Mouse (Mus musculus) right cerebral cortex, adult 2 months (tissue): ENCODE measurements around the gene Arhgap40.

Experiments
- DNase-seq, 2 experiments: peaks; one replicate each; pipeline ENCODE4 v3.0.0; 2021 to 2022; ENCODE audit warnings: low spot score in 2 of 2

Gene Arhgap40

GRCm38 (mm10) chr2:158550067-158550466, 37.5 kb downstream of the Arhgap40 start:
- DNase-seq: peak; percentile 83 to 87

GRCm38 (mm10) chr2:158554366-158554765, 41.8 kb downstream of the Arhgap40 start:
- no peak for DNase-seq

- DNase-seq: no peak
These were observed 42.7 kb downstream of the Arhgap40 start for GRCm38 (mm10) chr2:158555252-158555651.

- no peak for DNase-seq
These were observed 43.2 kb downstream of the Arhgap40 start for GRCm38 (mm10) chr2:158555812-158556211.

DNA sequence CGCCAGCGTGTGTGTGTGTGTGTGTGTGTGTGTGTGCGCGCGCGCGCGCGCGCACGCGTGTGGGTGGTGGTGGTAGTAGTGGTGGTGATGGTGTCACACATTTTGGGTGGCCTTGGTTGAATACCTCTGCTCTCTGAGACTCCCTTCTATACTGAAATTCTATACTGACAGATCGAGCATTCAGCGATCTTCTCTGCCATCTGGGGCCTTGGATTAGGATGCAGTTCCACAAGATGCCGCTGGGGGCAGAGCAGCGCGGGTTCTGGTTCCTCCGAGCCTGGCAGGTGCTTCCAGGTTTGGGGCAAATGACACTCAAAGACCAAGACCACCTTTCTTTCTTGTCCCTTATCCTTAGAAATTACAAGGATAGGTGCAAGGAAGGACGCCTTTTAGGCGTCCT, 43.6 kb downstream of the Arhgap40 start:
- DNase-seq: peak; percentile 83 to 91

- no peak for DNase-seq
These were observed 44.2 kb downstream of the Arhgap40 start for GRCm38 (mm10) chr2:158556750-158557149.

DNA sequence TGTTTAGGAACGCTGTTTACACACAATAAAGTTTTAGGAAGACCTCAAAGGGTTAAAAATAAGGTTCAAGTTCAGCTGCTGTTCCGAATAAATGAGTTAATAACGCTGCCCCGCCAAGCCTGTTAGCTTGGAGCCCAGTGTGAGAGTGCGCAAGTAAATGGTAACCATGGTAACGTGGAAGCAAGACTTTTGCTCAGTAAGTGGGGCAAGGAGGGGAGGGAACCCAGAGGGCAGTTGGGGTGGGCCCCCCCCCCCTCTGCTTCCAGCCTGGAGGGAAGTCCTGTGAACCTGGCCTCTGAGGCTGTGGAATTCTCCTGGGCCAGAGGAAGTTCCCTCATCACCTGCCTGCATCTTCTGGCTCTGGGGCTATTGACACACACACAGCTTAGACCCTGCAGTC, 47.3 kb downstream of the Arhgap40 start:
- no peak for DNase-seq

GRCm38 (mm10) chr2:158560801-158561200, 48.2 kb downstream of the Arhgap40 start:
- DNase-seq: no peak

- DNase-seq: no peak
These were observed 49.0 kb downstream of the Arhgap40 start for GRCm38 (mm10) chr2:158561371-158562144.

GRCm38 (mm10) chr2:158570421-158571081, 58.0 kb downstream of the Arhgap40 start:
- no peak for DNase-seq

- no peak for DNase-seq
These were observed 67.4 kb downstream of the Arhgap40 start for GRCm38 (mm10) chr2:158579979-158580378.

- DNase-seq: no peak
These were observed 72.2 kb downstream of the Arhgap40 start for GRCm38 (mm10) chr2:158584621-158585358.

DNA sequence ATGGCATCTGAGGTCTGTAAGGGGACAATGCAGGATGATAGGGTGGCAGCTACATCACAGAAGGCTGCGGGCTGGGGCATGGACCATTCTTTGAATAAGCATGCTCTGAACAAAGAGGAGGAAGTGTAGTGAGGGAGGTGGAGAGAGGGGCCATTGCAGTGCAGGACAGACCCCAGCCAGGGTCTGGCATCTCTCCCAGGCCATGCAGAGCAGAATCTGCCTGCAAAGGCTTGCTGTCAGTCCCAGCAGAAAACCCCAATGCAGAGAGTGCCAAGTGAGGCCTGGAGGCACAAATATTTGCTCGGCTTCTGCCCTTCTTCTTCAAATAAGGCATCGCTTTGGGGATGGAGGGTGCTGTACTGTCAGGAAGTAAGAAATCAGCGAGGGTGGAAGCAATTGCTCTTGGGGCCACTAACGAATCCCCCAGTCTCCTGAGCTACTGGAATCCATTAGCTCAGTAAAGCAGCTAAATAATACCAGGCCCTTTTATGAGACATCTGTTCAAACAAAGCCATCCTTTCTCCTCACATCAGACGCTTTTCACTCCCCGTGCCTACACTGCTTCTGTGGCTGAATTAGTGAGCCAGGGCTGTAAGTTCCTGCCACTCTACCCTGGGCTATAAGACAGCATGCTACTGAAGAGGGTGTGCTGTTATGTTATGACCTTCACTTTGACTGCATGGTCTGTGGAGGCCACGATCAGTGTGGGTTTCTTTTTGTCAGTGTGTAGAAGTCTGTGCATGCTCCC, 76.1 kb downstream of the Arhgap40 start:
- DNase-seq: no peak

DNA sequence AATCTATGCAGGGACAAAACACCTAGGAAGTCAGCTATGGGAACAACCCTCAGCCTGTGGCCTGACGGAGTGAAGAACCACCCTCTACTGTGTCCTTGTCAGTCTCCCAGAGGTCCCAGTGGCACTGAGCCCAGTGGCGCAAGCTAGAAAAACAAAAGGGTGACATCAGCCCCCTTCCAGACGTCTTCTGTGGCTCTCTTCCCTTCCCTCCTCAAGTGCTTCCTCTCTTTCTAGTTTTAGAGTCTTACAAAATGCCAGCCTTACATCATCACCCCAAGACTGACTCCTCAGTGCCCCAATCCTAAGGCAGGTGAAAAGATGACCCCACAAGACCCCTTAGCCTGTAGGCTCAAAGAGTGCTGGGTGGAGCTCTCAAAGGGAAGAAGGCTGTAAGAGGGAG, 77.9 kb downstream of the Arhgap40 start:
- no peak for DNase-seq

- DNase-seq: no peak
These were observed 78.7 kb downstream of the Arhgap40 start for GRCm38 (mm10) chr2:158591286-158591685.

DNA sequence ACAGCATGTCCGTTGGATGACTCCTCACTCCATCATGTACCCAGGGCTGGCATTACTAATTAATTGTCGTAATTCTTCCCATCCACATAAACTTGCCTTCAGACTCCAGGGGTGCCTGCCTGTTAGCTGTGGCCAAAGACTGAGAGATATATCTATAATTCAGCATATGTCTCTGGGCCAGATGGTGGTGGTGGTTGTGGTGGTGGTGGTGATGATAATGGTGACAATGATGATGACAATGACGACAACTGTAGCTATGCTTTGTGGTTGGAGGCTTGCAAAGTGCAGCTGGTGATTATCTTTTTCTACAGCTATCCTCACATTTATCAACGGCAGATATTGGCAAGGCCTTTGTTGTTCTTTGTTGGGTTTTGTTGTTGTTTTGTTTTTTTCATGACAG, 80.8 kb downstream of the Arhgap40 start:
- DNase-seq: no peak

GRCm38 (mm10) chr2:158595103-158595502, 82.5 kb downstream of the Arhgap40 start:
- DNase-seq: no peak

GRCm38 (mm10) chr2:158595577-158595976, 83.0 kb downstream of the Arhgap40 start:
- no peak for DNase-seq

DNA sequence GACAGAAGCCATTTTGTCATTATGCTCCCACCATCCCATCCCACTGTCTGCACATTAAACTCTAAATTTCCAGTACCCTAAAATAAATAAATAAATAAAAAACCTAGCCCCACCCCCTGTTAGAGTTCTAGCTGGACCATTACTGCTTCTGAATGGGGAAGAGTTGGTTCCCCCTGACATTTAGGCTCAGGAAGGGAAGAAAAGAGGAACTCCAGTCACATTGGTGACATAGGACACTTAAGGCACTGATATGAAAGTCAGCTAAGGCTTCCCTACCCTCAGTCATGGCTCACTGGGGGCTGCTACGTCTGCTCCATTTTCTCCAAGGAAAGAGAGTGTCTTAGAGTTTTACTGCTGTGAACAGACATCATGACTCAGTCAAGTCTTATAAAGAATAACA, 84.2 kb downstream of the Arhgap40 start:
- DNase-seq: no peak
